Mouse (Mus musculus): ENCODE data around the gene Ctsd. TPM values are rescaled to one million over a fixed set of nuclear protein-coding genes. Genes with fewer than 3 reads are reported as not detected.
"Not testable (repeated sequence)": the region's sequence is repeated elsewhere in the genome, so short reads cannot be mapped to it uniquely, and the experiment has no call there.

The Ctsd gene
- polyA plus RNA-seq, 1 experiment from 2014 or later, result 145 TPM

DNA sequence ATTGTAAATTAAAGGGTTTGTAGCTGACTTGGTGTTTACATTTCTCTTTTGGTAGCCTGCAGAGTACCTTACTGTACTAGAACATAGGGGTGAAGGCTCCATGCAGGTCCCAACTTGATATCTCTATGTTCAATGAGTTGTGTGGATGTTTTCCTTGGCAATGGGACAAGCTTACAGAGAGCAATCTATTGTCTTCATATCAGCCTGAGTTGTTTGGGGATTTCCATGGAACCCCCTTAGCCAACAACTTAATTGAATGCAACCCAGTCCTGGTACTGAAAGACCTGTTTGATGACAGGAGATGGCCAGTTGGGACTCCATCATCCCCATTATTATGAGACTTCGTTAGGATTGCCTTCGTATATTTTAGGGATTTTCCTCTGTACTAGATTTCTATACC, 30.2 kb upstream of the Ctsd start:
- no peak overlapping the region for H3K4me3 ChIP-seq
- 97% methylated on average over 2 of the region's 2 CpGs for WGBS
- no peaks in the 10 kb centered on the region for H3K36me3 ChIP-seq
- H3K27me3 ChIP-seq (ENCODE audit: low read depth, poor library complexity, severe bottlenecking), result no peaks in the 10 kb centered on the region
- H3K27ac ChIP-seq (replicated peaks), result no peak overlapping the region
- no peaks in the 10 kb centered on the region for H3K9me3 ChIP-seq (replicated peaks)
- H3K4me1 ChIP-seq, result no peaks in the 10 kb centered on the region
- DNase-seq (ENCODE audit: low spot score), result no peak

DNA sequence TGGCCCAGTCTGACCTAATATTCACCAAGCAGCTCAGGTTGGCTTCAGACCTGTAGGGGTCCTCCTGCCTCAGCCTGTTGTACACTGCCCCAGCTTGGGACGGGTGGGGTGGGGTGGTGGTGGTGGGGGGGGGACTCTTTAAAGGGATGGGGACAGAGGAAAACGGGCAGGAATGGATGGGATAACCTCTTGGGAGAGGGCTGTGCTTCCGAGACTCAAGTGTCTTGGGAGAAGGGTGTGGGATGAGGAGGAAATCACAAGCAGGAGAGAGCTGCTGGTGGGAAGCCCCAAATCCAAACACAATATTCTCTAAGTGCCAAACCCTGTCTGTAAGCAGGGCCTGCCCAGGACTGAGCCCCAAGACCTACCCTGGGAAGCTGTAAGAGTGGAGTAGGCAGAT, 28.4 kb upstream of the Ctsd start:
- H3K27me3 ChIP-seq (ENCODE audit: low read depth, poor library complexity, severe bottlenecking), result no peaks in the 10 kb centered on the region; the same call in 1 of the 2 replicates
- H3K27ac ChIP-seq (replicated peaks), result no peak overlapping the region
- H3K36me3 ChIP-seq, result no peaks in the 10 kb centered on the region
- H3K4me3 ChIP-seq, result no peak overlapping the region
- DNase-seq (ENCODE audit: low spot score), result no peak
- 80% methylated on average over 3 of the region's 3 CpGs for WGBS
- H3K4me1 ChIP-seq, result no peaks in the 10 kb centered on the region
- H3K9me3 ChIP-seq (replicated peaks), result no peaks in the 10 kb centered on the region

DNA sequence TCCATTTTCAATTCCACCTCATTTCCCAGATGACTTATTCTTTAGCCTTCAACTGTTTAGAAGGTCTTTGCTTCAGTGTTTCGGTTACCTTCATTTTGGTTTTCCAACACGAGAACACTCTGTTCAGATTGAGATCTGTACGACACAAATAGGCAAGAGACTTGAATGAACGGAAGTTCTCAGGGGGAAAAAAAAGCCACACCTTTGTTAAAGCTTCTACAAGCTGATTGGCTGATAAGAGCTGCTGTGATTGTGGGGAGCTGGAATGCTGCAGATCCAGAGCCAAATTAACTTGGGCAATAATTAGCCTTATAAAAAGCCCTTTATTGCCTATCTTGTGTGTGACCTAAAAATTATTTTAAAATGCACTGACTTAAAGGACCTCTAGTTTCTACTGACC, 27.5 kb upstream of the Ctsd start:
- H3K4me3 ChIP-seq, result no peak overlapping the region
- no peak overlapping the region for H3K27ac ChIP-seq (replicated peaks)
- no peaks in the 10 kb centered on the region for H3K9me3 ChIP-seq (replicated peaks)
- no peaks in the 10 kb centered on the region; the same call in 1 of the 2 replicates for H3K27me3 ChIP-seq (ENCODE audit: low read depth, poor library complexity, severe bottlenecking)
- no peaks in the 10 kb centered on the region for H3K4me1 ChIP-seq
- no peak for DNase-seq (ENCODE audit: low spot score)
- H3K36me3 ChIP-seq, result no peaks in the 10 kb centered on the region
- WGBS, result 77% methylated on average over 4 of the region's 4 CpGs

- no peaks in the 10 kb centered on the region for H3K36me3 ChIP-seq
- WGBS, result 95% methylated on average over 6 of the region's 6 CpGs
- no peaks in the 10 kb centered on the region for H3K9me3 ChIP-seq (replicated peaks)
- no peak for DNase-seq (ENCODE audit: low spot score)
- H3K27me3 ChIP-seq (ENCODE audit: low read depth, poor library complexity, severe bottlenecking), result no peaks in the 10 kb centered on the region; the same call in 1 of the 2 replicates
- no peak overlapping the region for H3K27ac ChIP-seq (replicated peaks)
- no peaks in the 10 kb centered on the region for H3K4me1 ChIP-seq
- H3K4me3 ChIP-seq, result no peak overlapping the region
Measured at GRCm38 (mm10) chr7:142413285-142413684, 25.4 kb upstream of the Ctsd start.

- Histone ChIP-seq H3K27me3 (ENCODE audit: low read depth, poor library complexity, severe bottlenecking) (peaks cover 1% of the 10 kb centered on the region; the same call in 1 of the 2 replicates), H3K4me3 (no peak overlapping the region), H3K9me3 (replicated peaks) (no peaks in the 10 kb centered on the region), H3K4me1 (no peaks in the 10 kb centered on the region), H3K27ac (replicated peaks) (no peak overlapping the region), H3K36me3 (no peaks in the 10 kb centered on the region)
- DNase-seq (ENCODE audit: low spot score), result no peak
- WGBS, result 83% methylated on average over 3 of the region's 3 CpGs
Measured at GRCm38 (mm10) chr7:142409603-142410002, 21.8 kb upstream of the Ctsd start.

DNA sequence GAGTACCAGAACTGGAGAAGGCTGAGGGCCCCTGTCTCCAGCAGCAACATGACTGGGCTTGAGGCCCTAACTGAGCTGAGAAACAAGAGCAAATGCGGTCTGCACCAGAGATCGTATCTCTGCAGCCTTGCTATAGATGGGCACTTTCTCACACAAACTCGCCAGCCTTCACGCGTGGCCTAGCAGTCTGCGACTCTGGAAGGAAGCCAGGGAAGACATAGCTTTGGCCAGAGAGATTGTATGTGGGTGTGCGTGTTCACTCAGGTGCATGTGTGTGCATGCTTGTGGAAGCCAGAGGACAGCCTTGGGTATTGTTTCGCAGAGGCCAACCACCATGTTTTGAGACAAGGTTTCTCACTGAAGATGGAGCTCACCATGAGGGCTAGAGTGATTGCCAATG, 20.8 kb upstream of the Ctsd start:
- H3K9me3 ChIP-seq (replicated peaks), result no peaks in the 10 kb centered on the region
- no peaks in the 10 kb centered on the region for H3K36me3 ChIP-seq
- no peaks in the 10 kb centered on the region for H3K4me1 ChIP-seq
- no peak overlapping the region for H3K4me3 ChIP-seq
- WGBS, result 92% methylated on average over 8 of the region's 8 CpGs
- peaks cover 10% of the 10 kb centered on the region; the same call in 1 of the 2 replicates for H3K27me3 ChIP-seq (ENCODE audit: low read depth, poor library complexity, severe bottlenecking)
- no peak for DNase-seq (ENCODE audit: low spot score)
- H3K27ac ChIP-seq (replicated peaks), result no peak overlapping the region

DNA sequence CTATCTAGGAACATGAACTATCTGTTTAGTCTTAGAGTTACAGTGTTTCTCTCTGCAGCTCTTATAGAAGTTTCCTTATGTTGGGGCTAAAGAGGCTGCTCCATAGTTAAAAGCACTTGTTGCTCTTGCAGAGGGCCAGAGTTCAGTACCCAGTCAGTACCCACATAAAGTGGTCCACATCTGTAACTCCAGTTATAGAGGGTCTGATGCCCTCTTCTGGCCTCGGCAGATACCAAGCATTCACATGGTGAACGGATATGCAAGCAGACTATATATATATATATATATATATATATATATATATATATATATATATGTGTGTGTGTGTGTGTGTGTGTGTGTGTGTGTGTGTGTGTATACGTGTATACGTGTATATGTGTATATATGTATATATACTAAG, 20.1 kb upstream of the Ctsd start:
- no peak overlapping the region for H3K4me3 ChIP-seq

GRCm38 (mm10) chr7:142405134-142405533, 17.3 kb upstream of the Ctsd start:
- H3K9me3 ChIP-seq (replicated peaks); H3K36me3 ChIP-seq; H3K4me3 ChIP-seq; DNase-seq (ENCODE audit: low spot score); H3K27ac ChIP-seq (replicated peaks): not testable (repeated sequence)
- Histone ChIP-seq H3K27me3 (ENCODE audit: low read depth, poor library complexity, severe bottlenecking) (peaks cover 24% of the 10 kb centered on the region), H3K4me1 (peaks cover 11% of the 10 kb centered on the region)
- WGBS, result 88% methylated on average over 5 of the region's 5 CpGs

More for the DNA sequence above, 20.1 kb upstream of the Ctsd start:
- DNase-seq (ENCODE audit: low spot score), result no peak
- no peaks in the 10 kb centered on the region for H3K36me3 ChIP-seq
- peaks cover 14% of the 10 kb centered on the region for H3K27me3 ChIP-seq (ENCODE audit: low read depth, poor library complexity, severe bottlenecking)
- H3K9me3 ChIP-seq (replicated peaks), result no peaks in the 10 kb centered on the region
- H3K4me1 ChIP-seq, result no peaks in the 10 kb centered on the region
- H3K27ac ChIP-seq (replicated peaks), result no peak overlapping the region
- 73% methylated on average over 4 of the region's 4 CpGs for WGBS

GRCm38 (mm10) chr7:142403591-142403990, 15.8 kb upstream of the Ctsd start:
- H3K4me3 ChIP-seq, result no peak overlapping the region
- no peak overlapping the region for H3K27ac ChIP-seq (replicated peaks)
- peaks cover 14% of the 10 kb centered on the region for H3K4me1 ChIP-seq
- WGBS, result 86% methylated on average over 4 of the region's 4 CpGs
- no peak for DNase-seq (ENCODE audit: low spot score)
- H3K36me3 ChIP-seq, result no peaks in the 10 kb centered on the region
- H3K9me3 ChIP-seq (replicated peaks), result no peaks in the 10 kb centered on the region
- peaks cover 38% of the 10 kb centered on the region for H3K27me3 ChIP-seq (ENCODE audit: low read depth, poor library complexity, severe bottlenecking)

DNA sequence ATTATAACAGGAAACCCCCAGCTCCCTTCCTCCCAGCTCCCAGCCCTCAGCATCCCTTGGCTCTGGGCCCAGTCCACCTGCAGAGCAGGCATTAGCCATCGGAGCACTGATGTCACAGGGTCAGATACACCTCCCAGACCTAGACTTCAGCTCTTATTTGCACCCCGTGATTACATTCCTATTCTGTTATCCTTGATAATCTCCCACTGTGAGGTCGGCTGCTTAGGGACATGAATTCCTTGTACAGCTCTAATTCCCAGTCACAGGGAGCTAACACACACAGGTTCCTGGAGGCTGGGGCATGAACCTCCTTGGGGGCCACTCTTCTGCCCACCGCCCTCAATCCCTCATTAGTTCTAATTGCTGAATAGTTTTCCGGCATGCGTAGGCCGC, 12.9 kb upstream of the Ctsd start:
- Histone ChIP-seq H3K36me3 (no peaks in the 10 kb centered on the region), H3K4me3 (no peak overlapping the region), H3K4me1 (peaks cover 14% of the 10 kb centered on the region), H3K27ac (replicated peaks) (0 out of 2 replicates have a peak overlapping the region, but pooled peaks have one; percentile 18), H3K9me3 (replicated peaks) (no peaks in the 10 kb centered on the region), H3K27me3 (ENCODE audit: low read depth, poor library complexity, severe bottlenecking) (peaks cover 60% of the 10 kb centered on the region)
- WGBS, result 39% methylated on average over 7 of the region's 7 CpGs
- DNase-seq (ENCODE audit: low spot score), result peak; percentile 38

DNA sequence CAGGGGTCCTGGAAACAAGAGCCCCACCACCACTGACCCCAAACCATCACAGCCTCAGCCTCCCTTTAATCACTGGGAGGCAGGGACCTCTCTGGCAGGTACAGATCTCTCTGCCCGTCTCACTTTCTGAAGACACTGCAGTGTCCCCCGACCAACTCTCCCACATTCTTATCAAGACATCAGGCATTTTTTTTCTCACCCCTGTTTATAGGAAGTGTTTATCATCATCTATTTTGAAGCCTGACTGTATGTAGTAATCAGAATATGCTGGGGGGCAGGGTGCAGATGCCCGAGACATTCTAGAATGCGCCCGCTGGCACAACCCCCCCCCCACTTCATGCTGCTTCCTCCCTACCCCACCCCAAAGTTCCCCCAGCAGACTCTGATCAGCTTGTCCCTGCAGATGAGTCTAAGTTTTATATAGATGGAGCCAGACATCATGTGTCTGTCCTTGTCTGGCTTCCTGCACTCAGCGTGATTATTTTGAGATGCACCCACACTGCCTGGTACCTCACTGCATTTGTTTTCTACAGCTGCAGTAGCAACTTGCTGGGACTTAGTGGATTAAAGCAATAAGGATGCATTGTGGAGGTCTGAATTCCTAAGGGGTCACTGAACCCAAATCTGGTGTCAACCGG, 12.4 kb upstream of the Ctsd start:
- H3K4me3 ChIP-seq, result no peak overlapping the region
- H3K36me3 ChIP-seq, result no peaks in the 10 kb centered on the region
- no peaks in the 10 kb centered on the region for H3K9me3 ChIP-seq (replicated peaks)
- no peak for DNase-seq (ENCODE audit: low spot score)
- H3K4me1 ChIP-seq, result peaks cover 14% of the 10 kb centered on the region
- WGBS, result 58% methylated on average over 7 of the region's 7 CpGs
- peaks cover 60% of the 10 kb centered on the region for H3K27me3 ChIP-seq (ENCODE audit: low read depth, poor library complexity, severe bottlenecking)
- 0 out of 2 replicates have a peak overlapping the region, but pooled peaks have one; percentile 18 for H3K27ac ChIP-seq (replicated peaks)

GRCm38 (mm10) chr7:142399250-142399649, 11.4 kb upstream of the Ctsd start:
- H3K4me3 ChIP-seq, result no peak overlapping the region
- no peaks in the 10 kb centered on the region for H3K9me3 ChIP-seq (replicated peaks)
- no peak overlapping the region for H3K27ac ChIP-seq (replicated peaks)
- peaks cover 14% of the 10 kb centered on the region for H3K4me1 ChIP-seq
- no peaks in the 10 kb centered on the region for H3K36me3 ChIP-seq
- WGBS, result 79% methylated on average over 1 of the region's 1 CpGs
- DNase-seq (ENCODE audit: low spot score), result no peak
- H3K27me3 ChIP-seq (ENCODE audit: low read depth, poor library complexity, severe bottlenecking), result peaks cover 55% of the 10 kb centered on the region

GRCm38 (mm10) chr7:142398052-142398451, 10.2 kb upstream of the Ctsd start:
- H3K27me3 ChIP-seq (ENCODE audit: low read depth, poor library complexity, severe bottlenecking), result peaks cover 47% of the 10 kb centered on the region

More at GRCm38 (mm10) chr7:142398052-142398451, 10.2 kb upstream of the Ctsd start:
- H3K4me3 ChIP-seq, result no peak overlapping the region
- H3K9me3 ChIP-seq (replicated peaks), result no peaks in the 10 kb centered on the region
- peaks cover 17% of the 10 kb centered on the region for H3K4me1 ChIP-seq
- H3K36me3 ChIP-seq, result no peaks in the 10 kb centered on the region
- WGBS, result 70% methylated on average over 2 of the region's 2 CpGs
- DNase-seq (ENCODE audit: low spot score), result no peak
- H3K27ac ChIP-seq (replicated peaks), result 0 out of 2 replicates have a peak overlapping the region, but pooled peaks have one; percentile 23
